Mouse (Mus musculus) liver, embryonic 14.5 days (tissue): ENCODE measurements around the gene Aldh9a1.

Experiments
- CTCF ChIP-seq: IDR thresholded peaks from 2 replicates; pipeline ENCODE4 v1.5.1; 2016; ENCODE audit warnings: antibody characterized with exemption, low read depth, control low read depth
- EP300 ChIP-seq: IDR thresholded peaks from 2 replicates; pipeline ENCODE4 v1.6.1; 2016; ENCODE audit warnings: antibody characterized with exemption, low read depth

GRCm38 (mm10) chr1:167385211-167385610 lies 35.4 kb downstream of the Aldh9a1 start:
- TF ChIP-seq EP300 (no peak), CTCF (no peak)
